8 mouse cellular contexts compared by ENCODE assay signal in genomic region chr5:91629472-91629871, GRCm38 (mm10).
DNase-seq lines count a peak whose midpoint lies in the region; ATAC-seq and TF ChIP-seq lines count a peak whose summit lies in the region.

No protein-coding gene starts in this region.

- no peak overlapping the region for H3K9ac ChIP-seq in forebrain, embryonic 13.5 days
- H3K9ac ChIP-seq in intestine, embryonic 16.5 days (ENCODE audit: low read depth, low read length) = no peak overlapping the region
- no peak overlapping the region for H3K9ac ChIP-seq in hindbrain, embryonic 13.5 days

- ATAC-seq in forebrain, embryonic 13.5 days = 0 out of 2 replicates have a peak, but pooled peaks have one; percentile 30
- ATAC-seq in intestine, embryonic 16.5 days = peak; percentile 48; the same call in 1 of the 2 replicates
- no peak for ATAC-seq in hindbrain, embryonic 13.5 days (ENCODE audit: low FRiP score)

- no peaks in the 10 kb centered on the region for H3K9me3 ChIP-seq in forebrain, embryonic 13.5 days (replicated peaks)
- no peaks in the 10 kb centered on the region for H3K9me3 ChIP-seq in forebrain, embryonic 10.5 days
- no peaks in the 10 kb centered on the region for H3K9me3 ChIP-seq in intestine, embryonic 16.5 days (ENCODE audit: control insufficient read depth, low read length)
- no peaks in the 10 kb centered on the region for H3K9me3 ChIP-seq in hindbrain, embryonic 13.5 days

- no peaks in the 10 kb centered on the region for H3K36me3 ChIP-seq in forebrain, embryonic 13.5 days (ENCODE audit: poor library complexity, severe bottlenecking)
- H3K36me3 ChIP-seq in forebrain, embryonic 10.5 days (replicated peaks) = no peaks in the 10 kb centered on the region
- H3K36me3 ChIP-seq in intestine, embryonic 16.5 days (ENCODE audit: control insufficient read depth, insufficient read depth, low read length) = no peaks in the 10 kb centered on the region
- H3K36me3 ChIP-seq in hindbrain, embryonic 13.5 days = no peaks in the 10 kb centered on the region

- H3K4me2 ChIP-seq in forebrain, embryonic 13.5 days = no peak overlapping the region
- no peak overlapping the region for H3K4me2 ChIP-seq in intestine, embryonic 16.5 days (ENCODE audit: low read depth, low read length)
- no peak overlapping the region for H3K4me2 ChIP-seq in hindbrain, embryonic 13.5 days

- no peak for DNase-seq in forebrain, embryonic 10.5 days (ENCODE audit: extremely low spot score, low spot score)
- peak; percentile 11 for DNase-seq in 416B (ENCODE audit: low read depth)
- DNase-seq in gastrocnemius, adult 2 months = peak; percentile 59
- DNase-seq in left cerebral cortex, adult 2 months (ENCODE audit: extremely low spot score in 1 of 2, low spot score in 2 of 2) = no peak
- no peak for DNase-seq in embryo, embryonic 9.5 days (ENCODE audit: extremely low spot score)

- no peak for TF ChIP-seq CTCF in gastrocnemius, adult 2 months (IDR thresholded peaks at IDR 0.05)
- no peak for TF ChIP-seq CTCF in left cerebral cortex, adult 2 months (IDR thresholded peaks at IDR 0.05)

- no peaks in the 10 kb centered on the region for H3K4me1 ChIP-seq in forebrain, embryonic 13.5 days
- H3K4me1 ChIP-seq in forebrain, embryonic 10.5 days = no peaks in the 10 kb centered on the region
- H3K4me1 ChIP-seq in intestine, embryonic 16.5 days (ENCODE audit: control insufficient read depth, insufficient read depth, low read length) = no peaks in the 10 kb centered on the region
- H3K4me1 ChIP-seq in hindbrain, embryonic 13.5 days (replicated peaks) = no peaks in the 10 kb centered on the region

- intact Hi-C loops in gastrocnemius, adult 2 months (cut with DNase I) = no loop called here
- intact Hi-C loops in left cerebral cortex, adult 2 months (cut with DNase I) = no loop called here

- WGBS in forebrain, embryonic 13.5 days = 66% methylated on average over 5 of the region's 5 CpGs
- 93% methylated on average over 5 of the region's 5 CpGs for WGBS in forebrain, embryonic 10.5 days
- WGBS in intestine, embryonic 16.5 days = 49% methylated on average over 5 of the region's 5 CpGs
- 73% methylated on average over 5 of the region's 5 CpGs for WGBS in hindbrain, embryonic 13.5 days

- no peak overlapping the region for H3K4me3 ChIP-seq in forebrain, embryonic 13.5 days
- no peak overlapping the region for H3K4me3 ChIP-seq in forebrain, embryonic 10.5 days
- H3K4me3 ChIP-seq in gastrocnemius, adult 2 months = no peak overlapping the region
- H3K4me3 ChIP-seq in intestine, embryonic 16.5 days (ENCODE audit: low read length) = no peak overlapping the region
- H3K4me3 ChIP-seq in hindbrain, embryonic 13.5 days = no peak overlapping the region
- H3K4me3 ChIP-seq in left cerebral cortex, adult 2 months = no peak overlapping the region

- no peak overlapping the region for H3K27ac ChIP-seq in forebrain, embryonic 13.5 days
- H3K27ac ChIP-seq in forebrain, embryonic 10.5 days = no peak overlapping the region
- H3K27ac ChIP-seq in gastrocnemius, adult 2 months = no peak overlapping the region
- no peak overlapping the region for H3K27ac ChIP-seq in intestine, embryonic 16.5 days (ENCODE audit: low read length)
- no peak overlapping the region for H3K27ac ChIP-seq in hindbrain, embryonic 13.5 days
- no peak overlapping the region for H3K27ac ChIP-seq in left cerebral cortex, adult 2 months

- H3K27me3 ChIP-seq in forebrain, embryonic 13.5 days = no peaks in the 10 kb centered on the region
- H3K27me3 ChIP-seq in forebrain, embryonic 10.5 days (ENCODE audit: poor library complexity, severe bottlenecking) = no peaks in the 10 kb centered on the region
- no peaks in the 10 kb centered on the region for H3K27me3 ChIP-seq in intestine, embryonic 16.5 days (replicated peaks; ENCODE audit: control insufficient read depth, insufficient read depth, low read length)
- H3K27me3 ChIP-seq in hindbrain, embryonic 13.5 days = no peaks in the 10 kb centered on the region

Comparison
In these comparisons a context has a peak if more than half of its experiments do, and no peak if none do; other contexts are left out.
1. DNase-seq: peak in 416B (single experiment) and gastrocnemius, adult 2 months (single experiment); none in forebrain, embryonic 10.5 days (single experiment), left cerebral cortex, adult 2 months (0 of 2) and embryo, embryonic 9.5 days (single experiment).